ENCODE assay signal across 29 mouse cellular contexts in genomic region chr13:20131998-20132371, GRCm38 (mm10). TPM values are rescaled to one million over a fixed set of nuclear protein-coding genes. Genes with fewer than 3 reads are reported as not detected.
DNase-seq lines count a peak whose midpoint lies in the region; ATAC-seq and TF ChIP-seq lines count a peak whose summit lies in the region.
"Had no signal": no experiment of that assay in that cellular context is flagged by ENCODE, and none has a peak within 500 bp of the region (broad histone marks: within the 10 kb centered on the region; RNA-seq: fewer than 3 reads in every experiment).

No protein-coding gene starts in this region.

- TF ChIP-seq POLR2A in myocyte (IDR thresholded peaks at IDR 0.05; ENCODE audit: insufficient read length, low read depth), result no peak

- no peaks in the 10 kb centered on the region for H3K36me3 ChIP-seq in intestine, embryonic 15.5 days
- no peaks in the 10 kb centered on the region for H3K36me3 ChIP-seq in liver, embryonic 13.5 days
- H3K36me3 ChIP-seq in myocyte (ENCODE audit: control insufficient read depth, insufficient read depth), result no peaks in the 10 kb centered on the region
- H3K36me3 ChIP-seq in midbrain, embryonic 14.5 days (ENCODE audit: control insufficient read depth, insufficient read depth, low read length), result no peaks in the 10 kb centered on the region
- H3K36me3 ChIP-seq: embryonic facial prominence, embryonic 12.5 days; forebrain, embryonic 10.5 days; heart, embryonic 12.5 days; hindbrain, embryonic 13.5 days; midbrain, embryonic 12.5 days had no signal

- no peaks in the 10 kb centered on the region for H3K27me3 ChIP-seq in intestine, embryonic 15.5 days (replicated peaks)
- H3K27me3 ChIP-seq in liver, embryonic 13.5 days, result 0 out of 2 replicates have a peak, but pooled peaks cover 9% of the 10 kb centered on the region
- H3K27me3 ChIP-seq in myocyte (ENCODE audit: control insufficient read depth, insufficient read depth, insufficient read length), result no peaks in the 10 kb centered on the region
- H3K27me3 ChIP-seq in midbrain, embryonic 14.5 days (ENCODE audit: control insufficient read depth, insufficient read depth, low read length), result no peaks in the 10 kb centered on the region
- H3K27me3 ChIP-seq: embryonic facial prominence, embryonic 12.5 days; heart, embryonic 12.5 days; hindbrain, embryonic 13.5 days; midbrain, embryonic 12.5 days had no signal

- peaks cover 24% of the 10 kb centered on the region for H3K4me1 ChIP-seq in intestine, embryonic 15.5 days (replicated peaks)
- H3K4me1 ChIP-seq in liver, embryonic 13.5 days (replicated peaks), result peaks cover 75% of the 10 kb centered on the region
- H3K4me1 ChIP-seq in midbrain, embryonic 14.5 days (ENCODE audit: control insufficient read depth, insufficient read depth, low read length), result no peaks in the 10 kb centered on the region

- peak; percentile 61 for ATAC-seq in intestine, embryonic 15.5 days
- no peak for ATAC-seq in liver, embryonic 13.5 days (ENCODE audit: low read depth)
- no peak for ATAC-seq in midbrain, embryonic 14.5 days (ENCODE audit: low FRiP score, low TSS enrichment)
- ATAC-seq: CD4-positive, CD25-positive, alpha-beta regulatory T cell, adult 4 months; forebrain, embryonic 16.5 days had no signal

- no peak for DNase-seq in liver, embryonic 13.5 days
- DNase-seq in retina, embryonic 14.5 days (ENCODE audit: low spot score), result no peak
- DNase-seq in right cerebral cortex, postnatal 14 days, result no peak
- DNase-seq in urinary bladder, postnatal 4 days (ENCODE audit: low spot score in 2 of 2), result no peak
- no peak for DNase-seq in midbrain, embryonic 14.5 days
- DNase-seq: adrenal gland, postnatal 25 days; cerebellum, adult 11-12 months; cerebellum, adult 9-11 months; embryo, embryonic 11 days; gastrocnemius, adult 2 months; gastrocnemius, postnatal 36 days; heart, adult 2 months; heart, postnatal 4 days; kidney, adult 8-10 months; lung, postnatal 4 days; retina, postnatal 1 day; right cerebral cortex, postnatal 25 days; spleen, adult 18-20 months had no signal

- no peaks in the 10 kb centered on the region for H3K79me2 ChIP-seq in myocyte (ENCODE audit: control insufficient read depth, insufficient read depth)

- H3K4me3 ChIP-seq in intestine, embryonic 15.5 days (replicated peaks), result no peak overlapping the region
- no peak overlapping the region for H3K4me3 ChIP-seq in liver, embryonic 13.5 days (replicated peaks)
- H3K4me3 ChIP-seq in myocyte, result no peak overlapping the region
- H3K4me3 ChIP-seq in midbrain, embryonic 14.5 days (replicated peaks; ENCODE audit: low read depth, low read length), result no peak overlapping the region
- H3K4me3 ChIP-seq: embryonic facial prominence, embryonic 12.5 days; forebrain, embryonic 10.5 days; gastrocnemius, adult 2 months; heart, adult 2 months; heart, embryonic 12.5 days; hindbrain, embryonic 13.5 days; megakaryocyte, embryonic 14.5 days; midbrain, embryonic 12.5 days had no signal

- no peaks in the 10 kb centered on the region for H3K9me3 ChIP-seq in intestine, embryonic 15.5 days
- no peaks in the 10 kb centered on the region for H3K9me3 ChIP-seq in liver, embryonic 13.5 days (replicated peaks)
- H3K9me3 ChIP-seq in midbrain, embryonic 14.5 days (ENCODE audit: control insufficient read depth, low read length), result no peaks in the 10 kb centered on the region
- H3K9me3 ChIP-seq: embryonic facial prominence, embryonic 12.5 days; forebrain, embryonic 10.5 days; heart, embryonic 12.5 days; hindbrain, embryonic 13.5 days; midbrain, embryonic 12.5 days had no signal

- no peak overlapping the region for H3K9ac ChIP-seq in intestine, embryonic 15.5 days
- H3K9ac ChIP-seq in liver, embryonic 13.5 days, result no peak overlapping the region
- no peak overlapping the region for H3K9ac ChIP-seq in midbrain, embryonic 14.5 days (replicated peaks; ENCODE audit: low read length)
- H3K9ac ChIP-seq: embryonic facial prominence, embryonic 12.5 days; heart, embryonic 12.5 days; hindbrain, embryonic 13.5 days; midbrain, embryonic 12.5 days had no signal

- 0 out of 2 replicates have a peak overlapping the region, but pooled peaks have one; percentile 35 for H3K4me2 ChIP-seq in intestine, embryonic 15.5 days (replicated peaks)
- H3K4me2 ChIP-seq in liver, embryonic 13.5 days, result peak overlapping the region; percentile 50
- peak overlapping the region; percentile 16 for H3K4me2 ChIP-seq in myocyte (ENCODE audit: low read depth)
- no peak overlapping the region for H3K4me2 ChIP-seq in midbrain, embryonic 14.5 days (ENCODE audit: low read length)
- H3K4me2 ChIP-seq: embryonic facial prominence, embryonic 12.5 days; heart, embryonic 12.5 days; hindbrain, embryonic 13.5 days; midbrain, embryonic 12.5 days had no signal

- H3K27ac ChIP-seq in intestine, embryonic 15.5 days, result peak overlapping the region; percentile 13; the same call in 1 of the 2 replicates
- peak overlapping the region; percentile 88 for H3K27ac ChIP-seq in liver, embryonic 13.5 days
- no peak overlapping the region for H3K27ac ChIP-seq in midbrain, embryonic 14.5 days (replicated peaks; ENCODE audit: low read depth, low read length)
- H3K27ac ChIP-seq: embryonic facial prominence, embryonic 12.5 days; forebrain, embryonic 10.5 days; heart, adult 2 months; hindbrain, embryonic 13.5 days; kidney, postnatal 0 days; midbrain, embryonic 12.5 days had no signal

- 49% methylated on average over 4 of the region's 4 CpGs for WGBS in intestine, embryonic 15.5 days
- 52% methylated on average over 4 of the region's 4 CpGs for WGBS in liver, embryonic 13.5 days (ENCODE audit: insufficient replicate concordance)
- WGBS in midbrain, embryonic 14.5 days, result 86% methylated on average over 4 of the region's 4 CpGs

- no peak overlapping the region for H3ac ChIP-seq in myocyte (ENCODE audit: control insufficient read depth, insufficient read length)

TF ChIP-seq in myocyte, 11 proteins besides CTCF, POLR2A, EP300 and RAD21:
- no peak for TF ChIP-seq REST (IDR thresholded peaks at IDR 0.05; ENCODE audit: insufficient read depth, insufficient read length)
- TF ChIP-seq CEBPB (IDR thresholded peaks at IDR 0.05; ENCODE audit: insufficient read depth, poor library complexity, severe bottlenecking), result no peak
- TF ChIP-seq SRF (IDR thresholded peaks at IDR 0.05; ENCODE audit: control insufficient read depth, insufficient read length, low read depth), result no peak
- no peak for TF ChIP-seq MAX (IDR thresholded peaks at IDR 0.05; ENCODE audit: low read depth)
- TF ChIP-seq MYOD1 (IDR thresholded peaks at IDR 0.05; ENCODE audit: control insufficient read depth in 1 of 3, insufficient read length in 2 of 3, low read depth in 2 of 3), result no peak
- no peak for TF ChIP-seq USF1 (IDR thresholded peaks at IDR 0.05; ENCODE audit: low read depth)
- no peak for TF ChIP-seq MYOG (IDR thresholded peaks at IDR 0.05; ENCODE audit: control insufficient read depth in 1 of 3, insufficient read depth in 1 of 3, insufficient read length in 2 of 3, low read depth in 2 of 3)
- no peak for TF ChIP-seq TCF3 (IDR thresholded peaks at IDR 0.05; ENCODE audit: insufficient read length, low read depth)
- TF ChIP-seq TCF12 (IDR thresholded peaks at IDR 0.05; ENCODE audit: insufficient read depth, poor library complexity, severe bottlenecking), result no peak
- no peak for TF ChIP-seq E2F4 (IDR thresholded peaks at IDR 0.05; ENCODE audit: insufficient read depth)
- TF ChIP-seq POLR2AphosphoS2 (IDR thresholded peaks at IDR 0.05; ENCODE audit: insufficient read length, low read depth), result no peak

RNA-seq across cellular contexts. Expression of gene Elmo1, which starts 41.6 kb away (rescaled TPM):
- polyA plus RNA-seq in intestine, embryonic 15.5 days (2015; fragmentation: Nextera tagmentation; extraction: Ambion mirVana), result 14.9 and 15.0 TPM in 2 replicates
- 3.1 and 4.1 TPM in 2 replicates for polyA plus RNA-seq in liver, embryonic 13.5 days (2015; fragmentation: Nextera tagmentation; extraction: Ambion mirVana)
- 0.40 TPM for polyA plus RNA-seq in myocyte (2012; fragmentation: generic; extraction: Trizol)
- polyA plus RNA-seq in midbrain, embryonic 14.5 days (2014; fragmentation: Nextera tagmentation; extraction: Ambion mirVana), result 31.3 and 38.3 TPM in 2 replicates
